Mouse (Mus musculus) thymus, postnatal 36 days (tissue): ENCODE measurements at regions not wholly inside any gene's neighbourhood (a gene's known extent, or its start where the extent isn't known, plus 50 kb on each side); places are given as distances from the start of the nearest gene placed in this dataset.

Experiments
- DNase-seq, 2 experiments: peaks; one replicate each; pipeline ENCODE4 v3.0.0; 2022; ENCODE audit warnings: mixed read lengths in 2 of 2

DNA sequence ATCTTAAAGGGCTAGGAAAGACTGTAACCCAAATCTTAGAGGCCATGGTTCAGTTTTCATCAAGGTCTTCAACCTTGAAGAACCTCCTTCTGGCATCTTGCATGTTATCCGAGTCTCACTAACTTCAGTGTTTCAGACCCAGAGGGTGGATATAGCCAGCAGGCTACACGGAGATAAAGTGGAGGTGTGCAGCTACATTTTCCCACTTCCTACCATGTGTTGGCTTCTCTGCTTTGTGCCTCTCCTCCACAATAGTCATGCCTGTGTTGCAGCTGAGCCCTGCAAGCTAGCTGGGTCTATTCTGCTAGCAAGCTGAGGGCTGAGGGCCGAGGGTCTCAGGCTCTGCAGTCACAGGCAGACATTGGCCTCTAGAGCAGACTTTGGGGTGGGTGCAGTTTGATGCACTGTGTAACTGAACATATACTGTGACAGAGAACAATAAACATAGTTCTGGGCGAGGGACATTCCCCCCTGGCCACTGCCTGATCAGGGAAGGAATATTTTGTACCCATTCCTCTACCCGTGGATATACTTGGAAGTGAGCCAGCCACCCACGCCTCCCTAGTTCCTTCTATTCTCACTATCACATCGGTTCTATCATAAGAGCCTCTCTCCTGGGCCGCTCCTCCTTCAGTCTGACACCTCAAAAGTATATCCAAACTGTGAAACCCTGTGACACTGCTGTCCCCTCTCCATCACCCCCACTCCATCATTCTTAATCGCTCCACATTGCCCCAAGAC is 152.6 kb upstream of the Mycn start:
- DNase-seq, result no peak

DNA sequence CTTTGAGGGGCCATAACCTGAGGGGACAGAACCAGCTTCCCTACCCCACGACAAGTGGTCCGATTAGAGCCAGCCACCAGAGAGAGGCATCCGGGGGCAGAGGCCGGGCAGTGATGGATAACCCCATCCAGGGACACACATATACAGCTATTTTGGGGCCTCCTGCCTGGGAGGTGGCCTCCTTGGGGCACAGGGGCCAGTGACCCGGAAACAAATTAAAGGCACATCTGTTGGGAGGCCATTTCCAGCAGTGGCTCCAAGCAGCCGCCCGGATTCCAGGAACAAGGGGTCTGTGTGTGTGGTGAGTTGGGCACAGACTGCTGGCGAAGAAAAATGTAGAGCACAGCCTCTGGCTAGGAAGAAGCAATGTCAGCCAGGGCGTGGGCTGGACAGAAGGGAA is 144.2 kb upstream of the Mycn start:
- DNase-seq, result no peak

- no peak for DNase-seq
These were observed 143.8 kb upstream of the Mycn start for GRCm38 (mm10) chr12:13085484-13085883.

GRCm38 (mm10) chr12:13083337-13084054 is 141.8 kb upstream of the Mycn start:
- DNase-seq, result no peak

DNA sequence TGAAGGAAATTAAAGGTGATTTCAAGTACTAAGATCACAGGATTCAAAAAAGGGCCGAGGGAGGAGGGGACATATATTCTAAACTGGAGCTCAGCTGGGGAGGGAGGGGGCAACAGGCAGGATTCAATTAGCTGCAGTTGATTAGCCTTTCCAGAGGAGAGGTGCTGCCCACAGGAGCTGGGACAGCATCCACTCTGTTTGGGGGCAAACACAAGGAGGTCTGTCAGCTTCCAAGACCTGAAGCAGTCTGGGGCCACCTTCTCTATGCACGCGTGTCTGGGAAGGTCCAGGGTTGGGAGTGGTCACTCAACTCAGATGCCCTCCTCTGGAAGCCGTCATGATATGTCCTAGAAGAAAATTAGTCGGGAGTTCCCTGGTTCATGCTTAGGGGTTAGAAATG is 139.1 kb upstream of the Mycn start:
- no peak for DNase-seq

DNA sequence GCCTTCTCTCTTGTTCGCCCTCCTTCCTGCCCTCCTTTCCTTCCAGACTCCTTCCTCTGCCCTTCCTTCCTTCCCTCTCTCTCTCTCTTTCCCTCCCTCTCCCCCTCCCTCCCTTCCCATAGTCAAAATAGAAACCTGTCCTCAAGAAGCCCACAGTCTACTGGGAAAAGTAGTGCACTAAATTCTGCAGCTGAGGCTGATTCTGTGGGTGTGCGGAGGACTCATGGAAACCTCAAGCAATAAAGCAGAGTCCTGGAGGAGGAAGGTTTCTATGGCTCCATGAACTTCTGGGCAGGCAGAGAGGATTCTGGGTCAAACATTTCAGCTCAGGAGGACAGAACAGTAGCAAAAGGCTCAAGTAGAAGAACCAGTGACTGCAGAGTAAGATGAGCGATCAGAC is 138.1 kb upstream of the Mycn start:
- no peak for DNase-seq

DNA sequence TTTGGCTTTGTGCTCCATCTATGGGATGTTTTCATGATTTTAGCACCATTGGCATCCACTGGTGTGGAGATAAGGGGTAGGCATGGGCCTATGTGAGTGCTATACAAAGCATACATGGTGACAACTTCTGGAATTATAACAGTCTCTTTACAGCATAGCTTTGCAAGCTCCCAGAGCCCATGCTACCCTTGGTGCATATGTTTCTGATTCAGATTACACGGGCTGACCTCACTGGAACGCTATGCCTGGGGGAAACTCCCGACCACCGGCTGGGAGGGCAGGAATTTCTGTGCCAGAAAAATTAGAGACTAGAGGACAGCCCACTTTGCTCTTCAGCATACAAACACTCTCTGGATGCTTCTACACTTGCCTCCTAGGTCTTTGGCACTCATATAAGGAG is 136.0 kb upstream of the Mycn start:
- no peak for DNase-seq

DNA sequence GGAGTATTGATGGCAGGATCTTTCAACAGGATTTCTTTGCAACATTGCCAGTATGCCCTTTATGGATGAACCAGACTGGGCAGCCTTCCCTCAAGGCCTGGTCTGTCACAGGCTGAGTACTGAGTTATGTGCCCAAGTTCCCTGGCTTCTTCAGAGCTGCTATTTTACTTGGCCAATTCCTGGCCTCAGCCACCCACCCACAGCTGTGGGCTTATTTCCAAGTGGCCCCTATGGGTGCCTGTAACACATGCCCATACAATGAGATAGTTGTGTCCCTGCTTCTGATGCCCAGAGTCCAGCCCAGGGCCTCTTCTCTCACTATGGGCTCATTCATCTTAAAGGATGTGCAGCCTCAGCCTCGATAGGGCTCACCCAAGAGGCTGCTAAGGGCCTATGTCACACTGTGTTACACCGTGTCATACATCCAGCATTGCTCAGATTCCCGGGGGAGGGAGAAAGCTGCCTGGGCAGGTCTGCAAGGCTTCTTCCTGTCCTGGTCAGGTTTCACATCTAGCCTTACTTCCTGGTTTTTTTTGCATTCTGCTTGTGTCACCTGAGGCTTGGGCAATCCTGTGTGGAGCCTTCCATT is 135.1 kb upstream of the Mycn start:
- no peak for DNase-seq

- DNase-seq, result no peak
These were observed 131.6 kb upstream of the Mycn start for GRCm38 (mm10) chr12:13073126-13073886.

DNA sequence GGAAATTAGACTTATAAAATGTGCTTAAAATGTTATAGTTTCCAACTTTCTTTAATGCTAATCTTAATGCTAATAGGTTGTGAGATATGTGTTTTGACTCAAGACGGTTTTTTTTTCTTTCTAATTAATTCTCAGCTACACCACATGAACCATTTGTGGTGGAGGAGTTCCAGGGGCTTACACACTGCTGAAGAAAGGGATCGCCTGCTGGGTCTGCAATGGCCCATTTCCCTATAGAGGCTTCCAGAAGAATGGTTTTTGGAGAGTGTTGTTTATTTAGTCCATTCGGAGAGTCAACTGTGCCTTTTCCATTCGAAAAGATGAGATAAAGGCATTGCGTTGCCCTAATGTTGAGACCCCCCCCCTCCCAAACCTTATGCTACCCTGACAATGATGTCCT is 125.6 kb upstream of the Mycn start:
- no peak for DNase-seq

DNA sequence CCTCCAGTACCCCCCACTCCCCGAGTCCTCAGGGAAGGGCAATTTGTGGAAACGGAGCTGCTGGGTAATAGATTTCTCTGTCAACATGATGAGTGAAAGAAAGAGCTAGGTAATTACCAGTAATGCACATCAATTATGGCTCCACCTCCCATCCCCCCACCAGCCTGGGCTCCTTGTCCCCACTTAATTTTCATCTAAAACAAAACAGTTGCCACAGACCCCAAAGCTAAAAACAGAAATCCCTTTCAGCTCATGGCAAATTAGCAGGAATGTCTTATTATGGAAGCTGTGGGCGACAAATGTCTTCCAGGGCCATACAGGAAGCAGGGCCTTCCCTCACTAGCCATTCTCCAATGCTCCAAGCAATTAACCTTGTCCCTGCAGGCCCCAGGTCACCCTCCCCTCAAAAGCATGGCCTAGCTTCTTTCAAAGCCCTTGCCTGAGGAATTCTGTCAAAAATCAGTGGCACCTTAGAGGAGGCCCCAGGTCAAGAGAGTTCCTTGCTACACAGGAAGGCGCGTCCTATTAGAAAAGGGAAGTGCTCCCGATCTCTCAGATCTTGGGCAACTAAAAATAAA is 125.0 kb upstream of the Mycn start:
- DNase-seq, result no peak

DNA sequence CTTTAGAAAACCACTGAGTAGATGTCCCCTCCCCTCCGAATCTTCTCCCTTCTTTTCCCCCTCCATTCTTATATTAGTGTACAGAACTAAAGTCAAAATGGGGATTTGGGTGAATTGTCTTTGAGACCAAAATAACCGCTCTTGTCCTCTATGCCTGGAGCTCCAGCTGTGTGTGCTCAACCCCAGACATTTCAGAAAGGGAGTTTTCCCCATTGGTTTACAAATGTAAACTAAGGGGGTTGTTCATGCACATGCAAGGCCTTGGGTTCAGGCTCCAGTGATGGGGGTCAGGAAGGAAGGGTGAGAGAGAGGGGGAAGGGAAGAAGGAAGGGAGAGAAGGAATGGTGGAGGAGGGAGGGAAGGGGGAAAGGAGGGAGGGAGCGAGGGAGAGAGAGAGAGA is 117.8 kb upstream of the Mycn start:
- no peak for DNase-seq

GRCm38 (mm10) chr12:13056246-13056645 is 114.5 kb upstream of the Mycn start:
- no peak for DNase-seq

DNA sequence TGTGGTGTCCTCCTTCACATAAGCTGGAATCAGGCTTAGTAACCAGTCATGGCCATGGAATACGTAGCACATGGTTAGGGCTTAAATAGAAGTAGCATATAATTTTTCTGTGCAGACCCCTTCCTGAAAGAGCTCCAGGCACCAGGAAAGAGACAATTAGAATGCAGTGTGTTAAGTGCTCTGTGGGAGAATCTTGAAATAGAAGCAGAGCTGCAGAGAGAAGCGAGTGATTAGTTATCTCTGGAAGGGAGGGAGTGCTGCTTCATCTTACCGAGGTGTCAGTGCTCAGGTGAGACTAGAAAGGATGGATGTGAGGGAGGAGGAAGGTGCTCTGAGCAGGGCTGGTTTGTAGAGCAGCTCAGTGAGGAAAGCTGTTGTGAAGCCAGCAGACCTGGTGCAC is 112.9 kb upstream of the Mycn start:
- DNase-seq, result no peak

DNA sequence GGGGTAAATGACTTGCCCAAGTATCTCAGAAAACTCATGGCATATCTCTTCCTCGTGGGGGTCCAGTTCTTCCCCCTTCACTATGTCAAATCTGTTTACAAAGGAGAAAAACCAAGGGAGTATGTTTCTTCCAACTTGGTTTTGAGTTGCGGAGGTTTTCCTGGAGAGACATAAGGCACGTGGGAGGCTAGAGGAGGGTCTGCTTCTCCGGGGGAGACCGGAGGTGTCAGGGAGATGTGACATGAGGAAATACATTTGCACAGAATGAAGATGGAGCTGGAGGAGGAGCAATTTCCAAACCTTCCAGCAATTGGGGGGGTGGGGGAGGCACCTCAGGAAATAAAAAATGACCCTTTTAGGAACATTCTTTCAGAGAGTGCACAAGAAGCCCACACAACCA is 112.0 kb upstream of the Mycn start:
- DNase-seq, result no peak

DNA sequence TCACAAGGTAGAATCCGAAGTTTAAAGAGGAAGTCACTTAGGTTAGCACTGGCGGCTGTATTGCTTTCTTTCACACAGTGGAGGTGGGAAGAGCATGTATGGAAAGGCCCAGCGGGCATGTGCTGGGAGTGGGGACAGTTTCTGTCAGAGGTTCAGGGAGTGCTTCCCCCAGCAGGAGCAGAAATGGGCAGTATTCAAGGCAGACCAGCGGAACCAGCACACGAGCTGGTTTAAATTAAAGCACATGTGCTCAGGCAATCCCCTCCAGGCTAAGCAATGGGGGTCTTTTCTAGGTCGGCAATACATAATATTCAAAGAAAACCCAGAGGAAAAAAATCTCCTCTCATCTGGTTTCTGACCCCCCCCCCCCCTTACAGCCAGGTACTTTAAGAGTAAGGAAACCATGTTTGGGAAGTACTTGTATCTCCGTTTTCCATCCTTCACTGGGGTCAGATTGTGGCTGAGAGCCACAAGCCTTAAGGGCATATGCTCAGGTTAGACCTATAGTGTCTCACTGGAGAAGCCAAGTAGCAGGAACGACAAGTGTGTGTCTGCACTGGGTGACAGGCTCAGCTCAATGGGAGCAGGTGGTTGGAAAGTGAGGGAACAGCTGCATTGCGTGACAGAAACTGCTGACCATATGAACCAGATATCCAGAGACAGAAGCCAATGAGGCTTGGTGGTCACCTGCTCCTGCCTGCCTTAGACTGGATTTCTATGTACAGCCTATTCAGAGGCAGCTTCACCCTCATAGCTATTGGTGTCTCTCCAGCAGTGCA is 111.3 kb upstream of the Mycn start:
- DNase-seq, result no peak

GRCm38 (mm10) chr12:13052164-13052563 is 110.5 kb upstream of the Mycn start:
- DNase-seq, result no peak

DNA sequence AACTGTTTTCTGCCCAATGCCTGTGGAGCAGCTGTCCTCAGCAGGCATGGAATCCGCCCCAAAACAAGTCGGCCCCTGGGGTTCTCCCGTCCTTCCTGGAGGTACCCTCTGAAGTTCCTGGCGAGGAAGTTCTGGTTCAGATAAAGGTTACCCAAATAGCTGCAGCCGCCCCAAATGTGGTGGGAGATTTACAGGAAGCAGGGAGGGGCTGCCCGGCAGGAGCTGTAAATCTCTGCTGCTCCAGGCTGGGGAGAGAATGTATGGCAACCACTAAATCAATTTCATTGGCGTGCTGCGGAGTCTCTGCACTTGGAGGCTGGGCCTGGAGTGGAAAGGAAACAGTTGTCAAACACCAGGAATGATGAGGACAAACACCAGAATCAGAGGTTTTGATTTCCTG is 107.9 kb upstream of the Mycn start:
- DNase-seq, result no peak

GRCm38 (mm10) chr12:13048168-13048727 is 106.5 kb upstream of the Mycn start:
- no peak for DNase-seq

DNA sequence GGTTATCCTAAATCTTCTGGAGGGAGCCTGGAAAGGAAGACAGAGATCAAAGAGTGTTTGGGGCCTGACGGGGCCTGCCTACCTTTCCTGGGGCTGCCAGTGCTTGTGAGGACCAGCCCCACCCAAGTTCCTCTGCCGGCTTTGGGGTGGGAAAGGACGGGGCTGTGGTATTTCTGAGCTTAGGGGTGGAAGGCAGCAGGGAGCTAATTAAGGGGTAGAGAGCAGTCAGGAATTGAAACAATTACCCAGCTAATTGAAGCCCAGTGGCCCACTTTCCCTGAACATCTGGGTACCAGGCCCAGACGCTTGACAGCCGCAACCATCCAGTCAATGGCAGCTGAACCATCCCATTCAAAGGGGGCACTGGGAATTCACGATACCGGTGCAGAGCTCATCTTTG is 101.2 kb upstream of the Mycn start:
- DNase-seq, result no peak

- no peak for DNase-seq
These were observed 93.5 kb upstream of the Mycn start for GRCm38 (mm10) chr12:13035108-13035741.

- no peak for DNase-seq
These were observed 88.6 kb upstream of the Mycn start for GRCm38 (mm10) chr12:13030333-13030732.
